Mouse (Mus musculus) T-helper 1 cell (primary cell): ENCODE results near the gene Ttpal.

Experiments
- in situ Hi-C: fragments of 300-600 bp; cut with MboI, MseI; formaldehyde crosslinking; loops from one replicate; pipeline ENCODE4 v1.15.1; 2025; ENCODE audit warnings: high pct_unique_total_duplicates

Ttpal gene

GRCm38 (mm10) chr2:163590996-163591395 lies 11.1 kb upstream of the Ttpal start:
- in situ Hi-C loops: loop anchor here (10.0 kb wide), 1 partner anchor 116 kb away; the partner anchor contains the start of gene Fitm2

- in situ Hi-C loops: loop anchor here (10.0 kb wide), 1 partner anchor 117 kb away; the partner anchor contains the start of gene Fitm2
These were observed 10.0 kb upstream of the Ttpal start for GRCm38 (mm10) chr2:163592084-163592483.

GRCm38 (mm10) chr2:163593636-163594282 lies 8.4 kb upstream of the Ttpal start:
- in situ Hi-C loops: loop anchor here (10.0 kb wide), 1 partner anchor 119 kb away; the partner anchor contains the start of gene Fitm2

- in situ Hi-C loops: loop anchor here (5.0 to 10.0 kb wide), 2 partner anchors 120 to 122 kb away; partner anchors contain the start of gene Fitm2
These were observed 7.0 kb upstream of the Ttpal start for GRCm38 (mm10) chr2:163595119-163595518.

GRCm38 (mm10) chr2:163596057-163596872 lies 5.8 kb upstream of the Ttpal start:
- in situ Hi-C loops: loop anchor here (5.0 to 10.0 kb wide), 2 partner anchors 121 kb away; partner anchors contain the start of gene Fitm2

- in situ Hi-C loops: loop anchor here (5.0 to 10.0 kb wide), 2 partner anchors 120 to 122 kb away; partner anchors contain the start of gene Fitm2
These were observed 5.3 kb upstream of the Ttpal start for GRCm38 (mm10) chr2:163596873-163597155.

GRCm38 (mm10) chr2:163597661-163598060 lies 4.5 kb upstream of the Ttpal start:
- in situ Hi-C loops: loop anchor here (5.0 to 10.0 kb wide), 2 partner anchors 120 to 123 kb away; partner anchors contain the start of gene Fitm2

GRCm38 (mm10) chr2:163599226-163599625 lies 2.9 kb upstream of the Ttpal start:
- in situ Hi-C loops: loop anchor here (5.0 to 10.0 kb wide), 2 partner anchors 118 to 124 kb away; partner anchors contain the start of gene Fitm2

- in situ Hi-C loops: loop anchor here (10.0 kb wide), 1 partner anchor 1304 kb away; no protein-coding TSS in a partner anchor
These were observed 1.0 kb upstream of the Ttpal start for GRCm38 (mm10) chr2:163601066-163601465.

- in situ Hi-C loops: loop anchor here (10.0 kb wide), 1 partner anchor 1303 kb away; no protein-coding TSS in a partner anchor
These were observed 408 bp upstream of the Ttpal start for GRCm38 (mm10) chr2:163601712-163602100.

GRCm38 (mm10) chr2:163606161-163606560 lies 4.0 kb downstream of the Ttpal start:
- in situ Hi-C loops: loop anchor here (10.0 kb wide), 1 partner anchor 1299 kb away; no protein-coding TSS in a partner anchor

GRCm38 (mm10) chr2:163608008-163608407 lies 5.9 kb downstream of the Ttpal start:
- in situ Hi-C loops: loop anchor here (10.0 kb wide), 1 partner anchor 1297 kb away; no protein-coding TSS in a partner anchor

- in situ Hi-C loops: loop anchor here (10.0 kb wide), 1 partner anchor 1295 kb away; no protein-coding TSS in a partner anchor
These were observed 7.3 kb downstream of the Ttpal start for GRCm38 (mm10) chr2:163609281-163609975.

- in situ Hi-C loops: no loop called here
These were observed 9.1 kb downstream of the Ttpal start for GRCm38 (mm10) chr2:163611176-163611575.

- in situ Hi-C loops: no loop called here
These were observed 11.1 kb downstream of the Ttpal start for GRCm38 (mm10) chr2:163613206-163613605.

- in situ Hi-C loops: no loop called here
These were observed 11.9 kb downstream of the Ttpal start for GRCm38 (mm10) chr2:163613990-163614389.

GRCm38 (mm10) chr2:163615401-163615800 lies 13.3 kb downstream of the Ttpal start:
- in situ Hi-C loops: no loop called here

- in situ Hi-C loops: no loop called here
These were observed 14.0 kb downstream of the Ttpal start for GRCm38 (mm10) chr2:163615906-163616651.

- in situ Hi-C loops: no loop called here
These were observed 14.6 kb downstream of the Ttpal start for GRCm38 (mm10) chr2:163616652-163617227.

GRCm38 (mm10) chr2:163617232-163617863 lies 15.2 kb downstream of the Ttpal start:
- in situ Hi-C loops: no loop called here
